Comparison of ENCODE assay signal across 10 mouse cellular contexts in genomic region chr1:41652210-41652609, GRCm38 (mm10).
DNase-seq lines count a peak whose midpoint lies in the region; ATAC-seq and TF ChIP-seq lines count a peak whose summit lies in the region.
"Had no signal": no experiment of that assay in that cellular context is flagged by ENCODE, and none has a peak within 500 bp of the region (broad histone marks: within the 10 kb centered on the region; RNA-seq: fewer than 3 reads in every experiment).

No protein-coding gene starts in this region.

- peak overlapping the region; percentile 29 for H3K4me2 ChIP-seq in heart, embryonic 15.5 days
- H3K4me2 ChIP-seq in forebrain, embryonic 12.5 days, result peak overlapping the region; percentile 36
- peak overlapping the region; percentile 20 for H3K4me2 ChIP-seq in limb, embryonic 14.5 days (replicated peaks; ENCODE audit: low read depth, low read length, severe bottlenecking)
- H3K4me2 ChIP-seq in liver, postnatal 0 days (ENCODE audit: low read depth, low read length), result no peak overlapping the region

- H3K4me1 ChIP-seq in heart, embryonic 15.5 days (replicated peaks), result peaks cover 17% of the 10 kb centered on the region
- H3K4me1 ChIP-seq in forebrain, embryonic 12.5 days, result peaks cover 18% of the 10 kb centered on the region
- H3K4me1 ChIP-seq in limb, embryonic 14.5 days (ENCODE audit: control insufficient read depth, insufficient read depth, low read length), result peaks cover 10% of the 10 kb centered on the region
- H3K4me1 ChIP-seq in liver, postnatal 0 days (ENCODE audit: insufficient read depth), result no peaks in the 10 kb centered on the region

- TF ChIP-seq CTCF in Patski (IDR thresholded peaks at IDR 0.05), result no peak
- no peak for TF ChIP-seq CTCF in liver, postnatal 0 days (IDR thresholded peaks at IDR 0.05; ENCODE audit: low read depth)

- 43% methylated on average over 3 of the region's 3 CpGs for WGBS in heart, embryonic 15.5 days
- 10% methylated on average over 3 of the region's 3 CpGs for WGBS in forebrain, embryonic 12.5 days
- WGBS in limb, embryonic 14.5 days, result 8% methylated on average over 3 of the region's 3 CpGs
- WGBS in liver, postnatal 0 days (ENCODE audit: insufficient replicate concordance), result 58% methylated on average over 3 of the region's 3 CpGs

- H3K9ac ChIP-seq in heart, embryonic 15.5 days, result no peak overlapping the region
- no peak overlapping the region for H3K9ac ChIP-seq in forebrain, embryonic 12.5 days
- H3K9ac ChIP-seq in limb, embryonic 14.5 days (ENCODE audit: low read depth, low read length, severe bottlenecking), result no peak overlapping the region
- no peak overlapping the region for H3K9ac ChIP-seq in liver, postnatal 0 days (replicated peaks)
- H3K9ac ChIP-seq: kidney, embryonic 15.5 days had no signal

- CTCF ChIA-PET in Patski (lab: Charles Lee), result no interaction called here

- H3K27ac ChIP-seq in heart, embryonic 15.5 days, result peak overlapping the region; percentile 66
- peak overlapping the region; percentile 66 for H3K27ac ChIP-seq in forebrain, embryonic 12.5 days
- H3K27ac ChIP-seq in limb, embryonic 14.5 days (replicated peaks; ENCODE audit: low read depth, low read length), result no peak overlapping the region
- H3K27ac ChIP-seq in liver, postnatal 0 days (ENCODE audit: low read depth), result no peak overlapping the region
- H3K27ac ChIP-seq: heart, adult 2 months; kidney, embryonic 15.5 days had no signal

- POLR2A ChIA-PET in Patski (lab: Charles Lee), result no interaction called here

- in situ Hi-C loops in Patski (cut with MboI; ENCODE audit: low pct_unique_long_range_greater_than_20kb), result no loop called here

- no peak overlapping the region for H3K4me3 ChIP-seq in heart, embryonic 15.5 days
- no peak overlapping the region for H3K4me3 ChIP-seq in forebrain, embryonic 12.5 days (replicated peaks)
- no peak overlapping the region for H3K4me3 ChIP-seq in limb, embryonic 14.5 days (replicated peaks; ENCODE audit: low read length)
- H3K4me3 ChIP-seq in liver, postnatal 0 days (ENCODE audit: low read depth, low read length), result no peak overlapping the region
- H3K4me3 ChIP-seq: heart, adult 2 months; kidney, embryonic 15.5 days had no signal

- no peak for ATAC-seq in heart, embryonic 15.5 days (replicated peaks; ENCODE audit: insufficient number of reproducible peaks, insufficient read depth, low FRiP score, low read depth)
- ATAC-seq in Patski, result peak; percentile 26
- peak; percentile 62; the same call in 1 of the 2 replicates for ATAC-seq in forebrain, embryonic 12.5 days (ENCODE audit: low FRiP score)
- ATAC-seq in limb, embryonic 14.5 days (ENCODE audit: low FRiP score, low read depth), result no peak
- no peak for ATAC-seq in liver, postnatal 0 days

- H3K36me3 ChIP-seq in heart, embryonic 15.5 days, result no peaks in the 10 kb centered on the region
- H3K36me3 ChIP-seq in forebrain, embryonic 12.5 days (replicated peaks), result no peaks in the 10 kb centered on the region
- no peaks in the 10 kb centered on the region for H3K36me3 ChIP-seq in limb, embryonic 14.5 days (ENCODE audit: control insufficient read depth, insufficient read depth, low read length)
- no peaks in the 10 kb centered on the region for H3K36me3 ChIP-seq in liver, postnatal 0 days (replicated peaks; ENCODE audit: insufficient read depth, low read length)
- H3K36me3 ChIP-seq: kidney, embryonic 15.5 days had no signal

- intact Hi-C loops in heart, postnatal 10 days (cut with DNase I), result no loop called here

- DNase-seq in heart, postnatal 10 days, result no peak
- peak; percentile 1 for DNase-seq in Patski (ENCODE audit: low read depth, low spot score)
- DNase-seq in limb, embryonic 14.5 days (ENCODE audit: low spot score), result peak; percentile 3
- no peak for DNase-seq in adrenal gland, postnatal 10 days
- no peak for DNase-seq in cerebellum, postnatal 36 days
- DNase-seq in liver, postnatal 0 days, result no peak

- no peak for TF ChIP-seq POLR2A in limb, embryonic 14.5 days (IDR thresholded peaks at IDR 0.05; ENCODE audit: borderline replicate concordance, extremely low read depth, insufficient read depth, insufficient read length)

- no peaks in the 10 kb centered on the region for H3K9me3 ChIP-seq in heart, embryonic 15.5 days (replicated peaks)
- H3K9me3 ChIP-seq in forebrain, embryonic 12.5 days, result no peaks in the 10 kb centered on the region
- no peaks in the 10 kb centered on the region for H3K9me3 ChIP-seq in limb, embryonic 14.5 days (ENCODE audit: control insufficient read depth, low read length)
- H3K9me3 ChIP-seq in liver, postnatal 0 days (ENCODE audit: low read length), result no peaks in the 10 kb centered on the region
- H3K9me3 ChIP-seq: kidney, embryonic 15.5 days had no signal

- no peaks in the 10 kb centered on the region for H3K27me3 ChIP-seq in heart, embryonic 15.5 days
- peaks cover 6% of the 10 kb centered on the region for H3K27me3 ChIP-seq in Patski
- no peaks in the 10 kb centered on the region for H3K27me3 ChIP-seq in forebrain, embryonic 12.5 days
- H3K27me3 ChIP-seq in limb, embryonic 14.5 days (ENCODE audit: control insufficient read depth, insufficient read depth, low read length), result no peaks in the 10 kb centered on the region
- H3K27me3 ChIP-seq in liver, postnatal 0 days (ENCODE audit: insufficient read depth, low read length), result no peaks in the 10 kb centered on the region

- TF ChIP-seq EP300 in liver, postnatal 0 days (IDR thresholded peaks at IDR 0.05; ENCODE audit: low read depth), result no peak

Comparison
In these comparisons a context has a peak if more than half of its experiments do, and no peak if none do; other contexts are left out.
1. ATAC-seq: peak in Patski (single experiment) and forebrain, embryonic 12.5 days (single experiment); none in heart, embryonic 15.5 days (single experiment), limb, embryonic 14.5 days (single experiment) and liver, postnatal 0 days (single experiment).
2. H3K27ac ChIP-seq: peak in heart, embryonic 15.5 days (single experiment) and forebrain, embryonic 12.5 days (single experiment); none in limb, embryonic 14.5 days (single experiment) and liver, postnatal 0 days (single experiment).
3. DNase-seq: peak in Patski (single experiment) and limb, embryonic 14.5 days (single experiment); none in heart, postnatal 10 days (0 of 2), adrenal gland, postnatal 10 days (single experiment), cerebellum, postnatal 36 days (0 of 2) and liver, postnatal 0 days (single experiment).